Mouse (Mus musculus) intestine, embryonic 16.5 days (tissue): ENCODE results near the gene Bik. TPM values are rescaled to one million over a fixed set of nuclear protein-coding genes. Genes with fewer than 3 reads are reported as not detected.

Experiments
- ATAC-seq: fragments of 200-750 bp; cut with Nextera tagmentation; 2 replicates; pipeline ENCODE4 v1.8.0; 2017; ENCODE audit warnings: moderate TSS enrichment, moderate library complexity
- H3K27ac ChIP-seq: fragments of 300-500 bp; sonication (generic); 2 replicates; pipeline ENCODE4 v1.5.1; 2014; ENCODE audit warnings: mild to moderate bottlenecking, low read length
- H3K27me3 ChIP-seq: fragments of 300-500 bp; sonication (generic); replicated peaks from 2 replicates; pipeline ENCODE4 v1.6.1; 2014; ENCODE audit warnings: low read length, control low read depth, mixed read lengths; ENCODE audit not compliant: control insufficient read depth, insufficient read depth
- H3K36me3 ChIP-seq: fragments of 300-500 bp; sonication (generic); 2 replicates; pipeline ENCODE4 v1.6.1; 2014; ENCODE audit warnings: low read length, control low read depth; ENCODE audit not compliant: control insufficient read depth, insufficient read depth
- H3K4me1 ChIP-seq: fragments of 300-500 bp; sonication (generic); 2 replicates; pipeline ENCODE4 v1.6.1; 2014; ENCODE audit warnings: low read length, control low read depth, mixed read lengths; ENCODE audit not compliant: control insufficient read depth, insufficient read depth
- H3K4me2 ChIP-seq: fragments of 300-500 bp; sonication (generic); 2 replicates; pipeline ENCODE4 v1.6.1; 2014; ENCODE audit warnings: low read depth, low read length, control low read depth
- H3K4me3 ChIP-seq: fragments of 300-500 bp; sonication (generic); 2 replicates; pipeline ENCODE4 v1.5.1; 2014; ENCODE audit warnings: mild to moderate bottlenecking, low read length
- H3K9ac ChIP-seq: fragments of 300-500 bp; sonication (generic); 2 replicates; pipeline ENCODE4 v1.6.1; 2014; ENCODE audit warnings: low read depth, low read length
- H3K9me3 ChIP-seq: fragments of 300-500 bp; sonication (generic); 2 replicates; pipeline ENCODE4 v1.6.1; 2016; ENCODE audit warnings: low read length, control low read depth; ENCODE audit not compliant: control insufficient read depth
- WGBS: fragments of 180-500 bp; shearing (Covaris S2); extraction: QIAGEN DNeasy Blood & Tissue Kit; methylation state at CpG from one replicate; pipeline ENCODE4 v1.1.7; 2014; 5-methylcytosine and 5-hydroxymethylcytosine counted together
- polyA plus RNA-seq: library from polyadenylated mRNA; unstranded; fragments of >200 nt; fragmentation: Nextera tagmentation; extraction: Ambion mirVana; gene quantifications from 2 replicates; pipeline ENCODE4 v1.2.1, GENCODE M21; 2015

The Bik gene
- polyA plus RNA-seq, 1 experiment from 2014 or later: 4.3 TPM

DNA sequence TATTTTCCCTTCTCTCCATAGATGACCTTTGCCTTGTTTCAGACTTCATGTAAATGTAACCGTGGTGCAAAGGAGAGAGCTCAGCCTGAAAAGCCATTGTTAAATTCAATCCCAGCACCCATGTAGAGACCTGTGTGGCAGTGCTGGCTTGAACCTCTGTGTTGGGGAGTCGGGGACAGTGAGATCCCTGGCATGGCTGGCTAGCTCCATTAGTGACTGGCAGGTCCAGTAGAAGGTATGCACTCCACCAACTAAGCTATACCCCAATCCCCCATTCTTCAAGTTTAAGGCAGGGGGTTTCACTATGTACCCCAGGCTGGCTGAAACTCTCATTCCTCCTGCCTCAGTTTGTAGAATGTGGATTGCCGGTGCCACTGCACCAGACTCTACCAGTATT lies 2.3 kb upstream of the Bik start:
- Histone ChIP-seq H3K9ac (no peak overlapping the region), H3K9me3 (no peaks in the 10 kb centered on the region), H3K4me1 (peaks cover 14% of the 10 kb centered on the region), H3K4me2 (no peak overlapping the region), H3K27ac (no peak overlapping the region), H3K4me3 (no peak overlapping the region), H3K27me3 (peaks cover 24% of the 10 kb centered on the region), H3K36me3 (no peaks in the 10 kb centered on the region)
- 76% methylated on average over 3 of the region's 3 CpGs for WGBS
- no peak for ATAC-seq

GRCm38 (mm10) chr15:83527092-83527437 lies 403 bp downstream of the Bik start:
- Histone ChIP-seq H3K27me3 (peaks cover 24% of the 10 kb centered on the region), H3K9me3 (no peaks in the 10 kb centered on the region), H3K4me2 (peak overlapping the region; percentile 97), H3K9ac (peak overlapping the region; percentile 67), H3K4me3 (peak overlapping the region; percentile 64), H3K4me1 (peaks cover 21% of the 10 kb centered on the region), H3K36me3 (no peaks in the 10 kb centered on the region), H3K27ac (no peak overlapping the region)
- 2% methylated on average over 26 of the region's 26 CpGs for WGBS
- ATAC-seq: 0 out of 2 replicates have a peak, but pooled peaks have one; percentile 24

GRCm38 (mm10) chr15:83527747-83528146 lies 1.1 kb downstream of the Bik start:
- WGBS: 74% methylated on average over 2 of the region's 2 CpGs
- no peak overlapping the region for H3K4me2 ChIP-seq
- H3K4me3 ChIP-seq: no peak overlapping the region; the same call in 1 of the 2 replicates
- H3K36me3 ChIP-seq: no peaks in the 10 kb centered on the region
- H3K27ac ChIP-seq: no peak overlapping the region
- no peaks in the 10 kb centered on the region; the same call in 1 of the 2 replicates for H3K9me3 ChIP-seq
- H3K9ac ChIP-seq: no peak overlapping the region
- ATAC-seq: no peak
- peaks cover 24% of the 10 kb centered on the region for H3K27me3 ChIP-seq
- peaks cover 21% of the 10 kb centered on the region for H3K4me1 ChIP-seq

DNA sequence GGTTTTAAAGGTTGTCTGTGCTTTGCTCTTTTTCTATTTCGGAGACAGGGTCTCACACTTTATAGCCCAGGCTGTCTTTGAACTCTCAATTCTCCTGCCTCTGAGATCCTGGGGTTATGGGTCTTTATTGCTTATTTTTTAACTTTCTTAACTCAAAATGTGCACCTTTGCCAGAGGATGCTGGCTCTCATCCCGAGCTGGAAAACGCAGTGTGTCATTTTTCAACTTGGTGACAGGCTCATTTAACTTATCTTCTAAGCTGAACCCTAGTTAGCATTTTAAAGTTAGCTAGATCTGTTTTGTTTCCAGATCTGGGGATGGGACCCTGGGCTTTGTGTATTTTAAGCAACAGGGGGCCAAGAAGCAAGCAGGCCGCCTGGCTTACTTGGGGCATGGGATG lies 2.2 kb downstream of the Bik start:
- H3K4me3 ChIP-seq: no peak overlapping the region
- H3K9me3 ChIP-seq: no peaks in the 10 kb centered on the region; the same call in 1 of the 2 replicates
- H3K4me2 ChIP-seq: no peak overlapping the region
- ATAC-seq: no peak
- H3K36me3 ChIP-seq: no peaks in the 10 kb centered on the region
- WGBS: 63% methylated on average over 4 of the region's 4 CpGs
- H3K4me1 ChIP-seq: peaks cover 16% of the 10 kb centered on the region
- peaks cover 24% of the 10 kb centered on the region for H3K27me3 ChIP-seq
- no peak overlapping the region for H3K9ac ChIP-seq
- no peak overlapping the region for H3K27ac ChIP-seq

- H3K36me3 ChIP-seq: no peaks in the 10 kb centered on the region
- H3K4me1 ChIP-seq: peaks cover 16% of the 10 kb centered on the region
- ATAC-seq: no peak
- no peak overlapping the region for H3K4me2 ChIP-seq
- 0 out of 2 replicates have a peak overlapping the region, but pooled peaks have one; percentile 49 for H3K27ac ChIP-seq
- no peaks in the 10 kb centered on the region; the same call in 1 of the 2 replicates for H3K9me3 ChIP-seq
- no peak overlapping the region for H3K9ac ChIP-seq
- peaks cover 24% of the 10 kb centered on the region for H3K27me3 ChIP-seq
- WGBS: 75% methylated on average over 5 of the region's 5 CpGs
- no peak overlapping the region for H3K4me3 ChIP-seq
Measured at GRCm38 (mm10) chr15:83529765-83530164, 3.1 kb downstream of the Bik start.

DNA sequence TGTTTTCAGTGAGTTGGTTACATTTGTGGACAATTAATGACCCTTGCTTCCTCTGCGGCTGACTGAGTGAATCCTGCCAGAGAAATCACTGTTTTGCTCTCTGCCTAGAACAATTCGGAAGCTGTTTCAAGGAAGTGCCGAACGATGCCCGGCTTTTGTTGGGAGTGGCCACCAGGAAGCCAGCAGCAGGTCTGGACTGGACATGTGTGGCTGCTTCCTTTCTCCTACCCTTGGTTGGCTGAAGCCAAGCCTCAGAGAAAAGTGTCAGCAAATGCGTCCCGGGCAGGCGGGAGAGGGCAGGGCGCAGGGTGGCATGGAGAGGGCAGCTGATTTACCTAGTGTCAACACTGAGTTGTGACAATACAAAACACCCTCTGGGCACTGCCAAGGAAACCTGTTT lies 3.6 kb downstream of the Bik start:
- H3K9me3 ChIP-seq: no peaks in the 10 kb centered on the region; the same call in 1 of the 2 replicates
- no peak overlapping the region for H3K4me2 ChIP-seq
- no peaks in the 10 kb centered on the region for H3K36me3 ChIP-seq
- H3K27me3 ChIP-seq: peaks cover 21% of the 10 kb centered on the region
- no peak overlapping the region for H3K9ac ChIP-seq
- H3K27ac ChIP-seq: no peak overlapping the region
- no peak for ATAC-seq
- 58% methylated on average over 9 of the region's 9 CpGs for WGBS
- peaks cover 16% of the 10 kb centered on the region for H3K4me1 ChIP-seq
- no peak overlapping the region for H3K4me3 ChIP-seq

DNA sequence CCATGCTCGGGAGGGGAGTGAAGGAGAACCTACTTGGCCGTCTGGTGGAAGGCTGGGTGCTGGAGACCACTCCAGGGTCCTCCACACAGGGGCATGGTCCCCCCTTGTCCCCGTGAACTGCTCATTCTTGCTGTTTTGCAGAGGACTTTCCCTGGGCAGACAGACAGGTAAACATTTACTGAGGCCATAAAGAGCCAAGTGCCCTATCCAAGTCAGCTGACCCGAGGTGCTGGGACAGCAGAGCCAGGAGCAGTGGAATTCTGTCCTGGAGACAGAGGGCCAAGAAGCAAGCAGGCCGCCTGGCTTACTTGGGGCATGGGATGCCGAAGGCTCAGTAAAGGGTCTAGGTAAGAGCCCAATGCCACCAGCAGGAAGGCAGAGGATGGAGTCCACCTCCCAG lies 4.0 kb downstream of the Bik start:
- H3K4me1 ChIP-seq: peaks cover 16% of the 10 kb centered on the region
- no peak overlapping the region for H3K9ac ChIP-seq
- WGBS: 55% methylated on average over 6 of the region's 6 CpGs
- no peaks in the 10 kb centered on the region; the same call in 1 of the 2 replicates for H3K9me3 ChIP-seq
- H3K27ac ChIP-seq: no peak overlapping the region
- H3K27me3 ChIP-seq: peaks cover 19% of the 10 kb centered on the region
- no peak for ATAC-seq
- H3K36me3 ChIP-seq: no peaks in the 10 kb centered on the region
- no peak overlapping the region for H3K4me2 ChIP-seq
- H3K4me3 ChIP-seq: no peak overlapping the region

DNA sequence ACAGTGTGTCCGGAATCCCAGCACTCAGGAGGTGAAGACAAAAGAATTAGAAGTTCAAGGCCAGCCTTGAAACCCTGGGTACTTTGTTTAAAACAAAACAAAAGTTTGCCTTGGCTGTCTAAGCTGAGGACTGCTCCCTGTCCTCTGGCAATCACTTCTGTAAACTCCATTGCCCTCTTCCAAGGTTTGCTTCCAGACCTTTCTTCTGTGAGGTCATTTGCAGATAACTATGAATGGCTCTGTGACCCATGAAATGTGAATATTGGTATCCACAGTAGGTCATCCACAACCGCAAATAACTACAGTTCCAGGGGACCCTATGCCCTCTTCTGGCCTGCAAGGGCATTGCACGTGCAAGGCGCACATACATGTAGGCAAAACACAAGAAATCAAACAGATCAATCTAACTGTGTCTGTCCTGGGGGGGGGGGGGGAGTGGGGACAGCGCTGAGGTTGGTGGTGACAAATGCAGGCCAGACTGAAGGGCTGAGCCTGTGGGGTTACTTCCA lies 5.4 kb downstream of the Bik start:
- WGBS: 86% methylated on average over 5 of the region's 5 CpGs
- H3K36me3 ChIP-seq: no peaks in the 10 kb centered on the region
- no peaks in the 10 kb centered on the region; the same call in 1 of the 2 replicates for H3K9me3 ChIP-seq
- H3K9ac ChIP-seq: no peak overlapping the region
- H3K4me2 ChIP-seq: no peak overlapping the region
- no peak overlapping the region for H3K4me3 ChIP-seq
- ATAC-seq: no peak
- peaks cover 8% of the 10 kb centered on the region for H3K27me3 ChIP-seq
- peaks cover 9% of the 10 kb centered on the region for H3K4me1 ChIP-seq
- no peak overlapping the region for H3K27ac ChIP-seq

DNA sequence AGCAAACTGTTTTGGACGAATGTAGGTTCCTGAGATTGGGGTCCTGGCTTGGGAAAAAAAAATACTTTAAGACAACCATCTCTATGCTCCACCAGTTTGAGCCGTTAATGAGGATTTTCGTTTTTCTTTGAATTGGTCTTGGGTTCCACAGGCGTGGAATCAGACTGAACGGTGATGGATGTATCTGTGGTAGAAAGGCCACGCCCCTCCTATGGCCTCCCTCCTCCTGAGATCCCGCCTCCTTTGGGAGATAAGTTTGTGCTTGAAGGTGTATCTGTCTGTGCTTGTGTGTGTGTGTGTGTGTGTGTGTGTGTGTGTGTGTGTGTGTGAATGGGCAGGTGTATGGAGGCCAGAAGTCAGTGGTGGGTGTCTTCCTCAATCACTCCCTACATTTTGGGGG lies 5.9 kb downstream of the Bik start:
- peaks cover 7% of the 10 kb centered on the region; the same call in 1 of the 2 replicates for H3K4me1 ChIP-seq
- H3K4me2 ChIP-seq: no peak overlapping the region
- no peak overlapping the region for H3K9ac ChIP-seq
- no peak overlapping the region for H3K4me3 ChIP-seq
- H3K36me3 ChIP-seq: no peaks in the 10 kb centered on the region
- H3K27ac ChIP-seq: no peak overlapping the region
- H3K9me3 ChIP-seq: no peaks in the 10 kb centered on the region; the same call in 1 of the 2 replicates
- 77% methylated on average over 7 of the region's 7 CpGs for WGBS
- H3K27me3 ChIP-seq: peaks cover 2% of the 10 kb centered on the region; the same call in 1 of the 2 replicates
- no peak for ATAC-seq
